In the genomic region with DNA sequence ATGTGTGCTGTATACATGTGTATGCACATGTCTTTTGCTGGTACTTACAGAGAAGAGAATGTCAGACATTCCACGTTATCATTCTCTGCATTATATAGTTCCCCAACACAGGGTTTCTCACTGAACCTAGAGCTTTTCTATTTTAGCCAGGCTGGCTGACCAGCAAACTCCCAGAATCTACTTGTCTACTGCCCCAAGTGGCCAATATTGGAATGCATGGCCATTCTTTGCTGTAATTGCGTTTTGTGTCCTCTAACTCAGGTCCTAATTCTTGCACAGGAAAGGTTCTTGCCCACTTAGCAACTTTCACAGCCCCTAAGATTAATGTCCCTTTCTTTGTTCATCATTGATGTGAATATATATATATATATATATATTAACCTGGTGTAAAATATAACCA, we compare ENCODE assay signal across 16 mouse cellular contexts.
A peak's percentile ranks its signal among the peaks of the same experiment; 100 is the strongest.
DNase-seq lines count a peak whose midpoint lies in the region; ATAC-seq and TF ChIP-seq lines count a peak whose summit lies in the region.
"Had no signal": no experiment of that assay in that cellular context is flagged by ENCODE, and none has a peak within 500 bp of the region (broad histone marks: within the 10 kb centered on the region; RNA-seq: fewer than 3 reads in every experiment).

No protein-coding gene starts in this region.

- no peak for TF ChIP-seq EP300 in CH12.LX (IDR thresholded peaks at IDR 0.05; ENCODE audit: low read length)

- H3K36me3 ChIP-seq in kidney, postnatal 0 days (ENCODE audit: insufficient read depth, low read length): no peaks in the 10 kb centered on the region
- no peaks in the 10 kb centered on the region for H3K36me3 ChIP-seq in CH12.LX (replicated peaks in 1 of 2; ENCODE audit: control insufficient read depth in 1 of 2, insufficient read depth in 1 of 2, low read length in 1 of 2)
- H3K36me3 ChIP-seq: limb, embryonic 10.5 days; stomach, embryonic 15.5 days had no signal

- no peak for ATAC-seq in kidney, postnatal 0 days (replicated peaks; ENCODE audit: low FRiP score, low read depth)

- 71% methylated on average over 2 of the region's 2 CpGs for WGBS in kidney, postnatal 0 days

- TF ChIP-seq CTCF in kidney, postnatal 0 days (IDR thresholded peaks at IDR 0.05; ENCODE audit: low read depth): peak; percentile 53; the same call in 1 of the 2 replicates
- TF ChIP-seq CTCF in CH12.LX (conservative IDR thresholded peaks at IDR 0.05 in 1 of 2, IDR thresholded peaks at IDR 0.05 in 1 of 2; ENCODE audit: low read depth in 2 of 2, low read length in 2 of 2): peak; percentile 52 to 72

- no peak for TF ChIP-seq POLR2A in CH12.LX (IDR thresholded peaks at IDR 0.05; ENCODE audit: low read depth, low read length)

- no peaks in the 10 kb centered on the region for H3K4me1 ChIP-seq in kidney, postnatal 0 days (replicated peaks; ENCODE audit: insufficient read depth, low read length)
- no peaks in the 10 kb centered on the region for H3K4me1 ChIP-seq in CH12.LX (ENCODE audit: control insufficient read depth in 1 of 2, insufficient read depth in 2 of 2)
- H3K4me1 ChIP-seq: limb, embryonic 10.5 days; megakaryocyte, embryonic 14.5 days; stomach, embryonic 15.5 days had no signal

- no peak overlapping the region for H3K27ac ChIP-seq in kidney, postnatal 0 days
- no peak overlapping the region for H3K27ac ChIP-seq in CH12.LX (ENCODE audit: insufficient read depth, low read depth)
- H3K27ac ChIP-seq: limb, embryonic 10.5 days; liver, embryonic 14.5 days; stomach, embryonic 15.5 days had no signal

- peak; percentile 13 for DNase-seq in embryo, embryonic 10.5 days (ENCODE audit: low spot score)
- no peak for DNase-seq in embryo, embryonic 10 days (ENCODE audit: low spot score)
- DNase-seq in kidney, postnatal 0 days (ENCODE audit: low spot score): peak; percentile 4
- DNase-seq in kidney, adult 8-10 months: no peak
- DNase-seq in CH12.LX (ENCODE audit: extremely low read depth): peak; percentile 23
- peak; percentile 1 for DNase-seq in c-Kit-positive CD71-positive TER-119-negative erythroid progenitor cells, embryonic 14.5 days (ENCODE audit: low read depth)
- no peak for DNase-seq in right cerebral cortex, postnatal 36 days (ENCODE audit: low spot score in 2 of 2)
- no peak for DNase-seq in urinary bladder, adult 2 months (ENCODE audit: low spot score)
- DNase-seq: cerebellum, adult 8-10 months; kidney, postnatal 14 days; thymus, postnatal 14 days had no signal

- H3K4me3 ChIP-seq in kidney, postnatal 0 days (replicated peaks; ENCODE audit: low read depth, low read length): no peak overlapping the region
- H3K4me3 ChIP-seq in CH12.LX (replicated peaks in 1 of 3; ENCODE audit: low read depth in 2 of 3, low read length in 2 of 3, poor library complexity in 1 of 3): no peak overlapping the region
- H3K4me3 ChIP-seq: erythroblast, embryonic 14.5 days; limb, embryonic 10.5 days; megakaryocyte, embryonic 14.5 days; stomach, embryonic 15.5 days had no signal

- no peaks in the 10 kb centered on the region for H3K27me3 ChIP-seq in kidney, postnatal 0 days (ENCODE audit: insufficient read depth, low read length)
- no peaks in the 10 kb centered on the region for H3K27me3 ChIP-seq in CH12.LX (replicated peaks)
- H3K27me3 ChIP-seq: megakaryocyte, embryonic 14.5 days; stomach, embryonic 15.5 days had no signal

- H3K79me2 ChIP-seq in CH12.LX (replicated peaks; ENCODE audit: control insufficient read depth, extremely low read depth, insufficient read depth, poor library complexity, severe bottlenecking): no peaks in the 10 kb centered on the region

- dilution Hi-C loops in CH12.LX (cut with MboI; ENCODE audit: extremely low pct_ligation_motif_present, extremely low pct_unique_long_range_greater_than_20kb, low sequenced_read_pairs): no loop called here

- TF ChIP-seq RAD21 in CH12.LX (IDR thresholded peaks at IDR 0.05; ENCODE audit: low read depth, low read length): peak; percentile 57

- H3K9me3 ChIP-seq in kidney, postnatal 0 days (replicated peaks; ENCODE audit: low read length): no peaks in the 10 kb centered on the region
- no peaks in the 10 kb centered on the region for H3K9me3 ChIP-seq in CH12.LX (replicated peaks; ENCODE audit: low read length)
- H3K9me3 ChIP-seq: limb, embryonic 10.5 days; stomach, embryonic 15.5 days had no signal

- no peak overlapping the region for H3K4me2 ChIP-seq in kidney, postnatal 0 days (ENCODE audit: low read length)
- no peak overlapping the region for H3K4me2 ChIP-seq in CH12.LX (ENCODE audit: insufficient read depth, low read depth, poor library complexity, severe bottlenecking)
- H3K4me2 ChIP-seq: stomach, embryonic 15.5 days had no signal

- in situ Hi-C loops in CH12.LX (cut with MboI; ENCODE audit: low pct_ligation_motif_present, low pct_unique_long_range_greater_than_20kb, low sequenced_read_pairs): no loop called here

- no peak overlapping the region for H3K9ac ChIP-seq in kidney, postnatal 0 days (ENCODE audit: low read depth, low read length)
- no peak overlapping the region for H3K9ac ChIP-seq in CH12.LX (ENCODE audit: insufficient read depth, low read depth)
- H3K9ac ChIP-seq: liver, embryonic 14.5 days; stomach, embryonic 15.5 days had no signal

TF ChIP-seq in CH12.LX, 34 proteins besides CTCF, POLR2A, EP300 and RAD21:
- TF ChIP-seq POLR2AphosphoS2 (IDR thresholded peaks at IDR 0.05; ENCODE audit: low read depth, low read length): no peak
- peak; percentile 41; the same call in 1 of the 2 replicates for TF ChIP-seq SMC3 (IDR thresholded peaks at IDR 0.05; ENCODE audit: low read depth, low read length)

Comparison
In these comparisons a context has a peak if more than half of its experiments do, and no peak if none do; other contexts are left out.
1. DNase-seq: peak in embryo, embryonic 10.5 days (single experiment), kidney, postnatal 0 days (single experiment), CH12.LX (single experiment) and c-Kit-positive CD71-positive TER-119-negative erythroid progenitor cells, embryonic 14.5 days (single experiment); none in embryo, embryonic 10 days (single experiment), kidney, adult 8-10 months (0 of 2), right cerebral cortex, postnatal 36 days (0 of 2) and urinary bladder, adult 2 months (single experiment).